Mouse (Mus musculus) kidney, adult 2 months (tissue): ENCODE results near the gene Mafg.

ENCODE experiments used
- CTCF ChIP-seq: fragments of 200-500 bp; conservative IDR thresholded peaks from 2 replicates; pipeline ENCODE4 v1.5.1; 2011; ENCODE audit warnings: low read depth, mild to moderate bottlenecking, control low read depth, low read length, moderate library complexity, mixed read lengths; ENCODE audit not compliant: insufficient read depth, insufficient read length
- POLR2A ChIP-seq: fragments of 200-500 bp; IDR thresholded peaks from one replicate; pipeline ENCODE4 v1.6.1; 2011; ENCODE audit warnings: low read depth, low read length, control low read depth

DNA sequence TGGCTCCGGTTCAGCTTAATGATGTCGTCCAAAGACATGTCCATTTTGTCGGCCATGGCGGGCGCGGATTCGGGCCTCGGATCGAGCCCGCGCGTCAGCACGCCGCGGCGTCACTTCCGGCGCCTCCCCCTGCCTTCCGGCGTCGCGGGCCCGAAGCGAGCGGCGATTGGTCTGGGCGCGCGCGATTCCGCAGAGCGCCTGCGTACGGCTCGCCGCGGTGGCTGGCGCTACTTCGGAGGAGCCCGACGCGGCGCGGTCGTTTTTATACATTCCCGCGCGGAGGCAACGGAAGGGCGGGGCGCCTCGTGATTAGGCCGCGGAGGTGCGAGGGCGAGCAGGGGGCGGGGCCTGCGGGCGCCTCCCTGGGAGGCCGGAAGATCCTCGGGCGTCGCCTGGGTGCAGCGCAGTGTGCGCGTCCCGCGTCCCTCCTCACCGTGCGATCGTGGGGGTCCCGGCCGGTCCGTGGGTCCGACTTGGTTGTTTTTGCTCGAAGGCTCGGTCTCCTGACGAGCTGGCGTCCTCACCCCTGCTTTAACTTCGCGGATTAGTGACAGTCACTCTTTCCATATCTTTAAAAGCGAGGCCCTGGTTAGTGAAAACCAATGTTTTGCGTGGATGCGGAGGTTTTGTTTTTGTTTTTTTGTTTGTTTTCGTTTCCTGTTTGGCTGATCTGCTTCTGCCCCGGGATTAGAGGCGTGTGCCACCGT is 35.0 kb downstream of the Mafg start, which contains the start of the genes Alyref and Anapc11:
- TF ChIP-seq CTCF (no peak), POLR2A (peak; percentile 9)
